Mouse (Mus musculus): ENCODE measurements around the gene Prdm12. TPM values are rescaled to one million over a fixed set of nuclear protein-coding genes. Genes with fewer than 3 reads are reported as not detected.
"Not testable (repeated sequence)": the region's sequence is repeated elsewhere in the genome, so short reads cannot be mapped to it uniquely, and the experiment has no call there.

The Prdm12 gene
- total RNA-seq, 2 experiments from 2014 or later = not detected

DNA sequence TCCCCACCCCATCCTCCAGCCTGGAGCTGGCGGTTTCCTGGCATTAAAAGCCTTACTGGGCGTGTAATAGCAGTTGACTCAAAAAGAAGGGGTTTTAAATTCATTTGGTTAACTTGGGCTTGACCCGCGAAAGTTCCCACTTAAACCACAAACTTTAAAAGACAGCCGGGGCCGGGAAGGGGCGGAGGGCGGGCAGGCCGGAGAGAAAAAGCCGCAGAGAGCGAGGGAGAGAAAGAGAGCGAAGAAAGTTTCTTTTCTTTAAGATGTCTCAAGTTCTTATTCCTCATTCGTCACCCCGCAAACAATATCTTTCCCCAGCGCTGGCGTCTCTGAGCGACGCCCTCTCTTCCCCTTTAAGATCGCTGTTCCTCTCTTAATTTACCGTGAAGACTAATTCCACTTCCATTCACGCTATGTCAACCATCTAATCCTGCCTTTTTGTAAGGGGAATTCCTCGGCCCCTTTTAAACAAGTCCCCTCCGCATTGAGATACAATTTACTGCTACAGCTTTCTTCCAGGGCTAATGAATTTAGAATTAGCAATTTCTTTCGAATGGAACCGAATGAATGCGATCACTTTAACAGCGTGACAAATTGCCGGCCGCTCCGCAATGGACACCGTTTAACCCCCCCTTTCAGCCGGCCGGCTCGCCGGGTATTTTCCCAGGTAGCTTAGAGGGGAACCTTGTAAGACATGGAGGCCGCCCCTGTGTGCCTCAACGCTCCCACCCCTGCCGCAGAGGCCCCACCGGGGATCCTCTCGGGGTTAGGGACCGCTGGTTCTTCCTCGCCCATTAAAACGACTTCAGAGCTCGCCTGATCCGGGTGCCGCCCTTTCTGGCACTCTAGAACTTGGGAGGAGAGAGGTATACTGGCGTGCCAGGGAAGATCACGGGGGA lies 1.0 kb downstream of the Prdm12 start:
- no peak for ATAC-seq (replicated peaks; ENCODE audit: low FRiP score, poor library complexity, severe bottlenecking)

DNA sequence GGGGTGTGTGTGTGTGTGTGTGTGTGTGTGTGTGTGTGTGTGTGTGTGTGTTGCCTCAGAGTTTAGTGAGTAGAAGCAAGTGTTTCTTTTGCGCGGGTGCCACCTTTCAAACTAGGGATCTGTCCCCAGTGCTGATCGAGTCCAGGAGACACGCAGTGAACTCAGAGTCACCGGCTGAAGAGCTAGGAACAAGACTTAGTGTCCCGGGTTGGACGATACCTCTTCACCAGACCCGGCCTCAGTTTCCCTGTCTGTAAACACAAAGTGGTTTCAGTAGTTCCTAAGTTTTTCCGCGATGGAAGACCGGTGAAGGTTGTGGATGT lies 1.6 kb downstream of the Prdm12 start:
- no peak for ATAC-seq (replicated peaks; ENCODE audit: low FRiP score, poor library complexity, severe bottlenecking)

- ATAC-seq (replicated peaks; ENCODE audit: low FRiP score, poor library complexity, severe bottlenecking) = no peak
Observed at GRCm38 (mm10) chr2:31641929-31642328, 2.1 kb downstream of the Prdm12 start.

DNA sequence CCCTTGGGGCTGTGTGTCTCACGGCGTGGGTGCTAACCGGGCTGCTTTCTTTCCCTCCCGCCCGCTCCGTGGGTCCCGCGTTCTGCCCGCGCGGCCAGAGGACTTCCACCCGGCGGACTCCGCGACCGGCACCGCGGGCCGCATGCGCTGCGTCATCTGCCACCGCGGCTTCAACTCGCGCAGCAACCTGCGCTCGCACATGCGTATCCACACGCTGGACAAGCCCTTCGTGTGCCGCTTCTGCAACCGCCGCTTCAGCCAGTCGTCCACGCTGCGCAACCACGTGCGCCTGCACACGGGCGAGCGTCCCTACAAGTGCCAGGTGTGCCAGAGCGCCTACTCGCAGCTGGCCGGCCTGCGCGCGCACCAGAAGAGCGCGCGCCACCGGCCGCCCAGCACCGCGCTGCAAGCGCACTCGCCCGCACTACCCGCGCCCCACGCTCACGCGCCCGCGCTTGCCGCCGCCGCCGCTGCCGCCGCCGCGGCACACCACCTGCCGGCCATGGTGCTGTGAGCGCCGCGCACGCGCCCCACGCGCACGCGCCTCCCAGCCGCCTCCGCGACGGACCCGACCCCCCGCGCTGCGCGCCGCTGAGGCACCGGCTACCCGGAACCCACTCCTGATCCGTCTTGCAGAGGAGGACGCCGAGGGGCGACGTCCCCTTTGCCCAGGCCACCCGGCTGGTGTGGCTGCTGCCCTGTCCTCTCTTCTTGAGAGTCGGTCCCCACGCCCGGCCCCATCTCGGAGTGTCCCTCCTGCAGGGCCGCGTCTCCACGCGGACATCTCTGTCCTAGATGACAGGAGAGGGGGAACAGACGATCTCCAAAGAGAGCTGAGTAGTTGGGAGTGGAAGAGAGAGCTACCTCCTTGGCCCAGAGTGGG lies 14.4 kb downstream of the Prdm12 start:
- no peak for ATAC-seq (replicated peaks; ENCODE audit: low FRiP score, poor library complexity, severe bottlenecking)

- no peak for ATAC-seq (replicated peaks; ENCODE audit: low FRiP score, poor library complexity, severe bottlenecking)
Observed at GRCm38 (mm10) chr2:31654854-31655559, 15.2 kb downstream of the Prdm12 start.

- no peak for ATAC-seq (replicated peaks; ENCODE audit: low FRiP score, poor library complexity, severe bottlenecking)
Observed at GRCm38 (mm10) chr2:31656374-31656773, 16.5 kb downstream of the Prdm12 start.

GRCm38 (mm10) chr2:31662939-31663803 lies 23.3 kb downstream of the Prdm12 start:
- no peak for ATAC-seq (replicated peaks; ENCODE audit: low FRiP score, poor library complexity, severe bottlenecking)

DNA sequence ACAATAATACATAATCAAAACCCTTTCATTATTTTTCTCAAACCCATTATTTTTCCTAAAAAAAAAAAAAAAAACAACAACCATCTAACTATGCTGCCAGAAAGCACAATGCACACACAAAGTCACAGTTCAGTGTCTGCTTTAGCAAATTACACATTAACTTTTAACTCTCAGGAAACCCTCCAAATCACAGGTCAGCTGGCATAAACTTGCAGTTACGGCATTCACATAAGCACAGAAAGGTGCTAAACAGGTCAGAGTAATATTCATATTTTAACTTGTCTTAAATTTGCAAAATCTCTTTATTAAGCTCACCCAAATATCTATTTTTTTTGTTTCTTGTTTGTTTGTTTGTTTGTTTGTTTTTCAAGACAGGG lies 24.0 kb downstream of the Prdm12 start:
- ATAC-seq (replicated peaks; ENCODE audit: low FRiP score, poor library complexity, severe bottlenecking) = no peak

- no peak for ATAC-seq (replicated peaks; ENCODE audit: low FRiP score, poor library complexity, severe bottlenecking)
Observed at GRCm38 (mm10) chr2:31667332-31667731, 27.5 kb downstream of the Prdm12 start.

DNA sequence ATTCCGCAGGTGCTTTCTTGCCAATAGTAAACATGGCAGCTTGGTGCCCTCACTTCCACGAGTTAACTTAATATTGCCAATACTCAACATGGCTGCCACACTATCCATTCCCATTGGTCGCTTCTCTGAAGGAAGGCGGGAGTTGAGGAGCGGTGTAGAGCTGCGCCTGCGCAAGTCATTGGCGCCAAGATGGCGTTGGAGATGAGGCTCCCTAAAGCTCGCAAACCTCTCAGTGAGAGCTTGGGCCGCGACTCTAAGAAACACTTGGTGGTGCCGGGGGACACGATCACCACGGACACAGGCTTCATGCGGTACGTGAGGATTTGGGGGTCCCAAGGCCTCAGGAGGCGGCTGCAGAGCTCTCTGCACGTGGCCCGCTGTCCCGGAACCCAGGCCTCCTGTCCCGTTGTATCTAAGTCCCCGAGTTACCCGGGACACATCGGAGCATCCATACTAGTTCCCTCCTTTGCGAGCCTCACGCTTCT lies 30.8 kb downstream of the Prdm12 start, which contains the start of gene Exosc2:
Gene Exosc2 (plus strand): TSS at position 165 of the 485 bp plus-strand sequence.
- ATAC-seq (replicated peaks; ENCODE audit: low FRiP score, poor library complexity, severe bottlenecking) = peak; percentile 97

DNA sequence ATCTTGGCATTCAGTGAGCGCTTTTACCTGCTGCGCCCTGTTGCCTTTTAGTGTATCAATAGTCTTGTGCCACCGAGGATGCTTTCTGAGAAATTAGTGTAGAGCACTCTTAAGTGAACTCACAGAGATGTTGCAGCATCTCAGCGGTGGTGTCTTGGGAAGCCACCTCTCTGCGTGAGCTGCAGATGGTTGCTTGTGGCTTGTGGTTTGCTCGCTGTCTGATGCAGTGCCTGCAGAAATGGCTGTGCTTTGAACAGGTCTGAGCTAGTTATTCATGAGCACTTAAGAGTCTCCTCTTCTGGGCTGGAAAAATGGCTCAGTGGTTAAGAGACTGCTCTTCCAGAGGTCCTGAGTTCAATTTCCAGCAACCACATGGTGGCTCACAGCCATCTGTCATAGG lies 38.8 kb downstream of the Prdm12 start:
- no peak for ATAC-seq (replicated peaks; ENCODE audit: low FRiP score, poor library complexity, severe bottlenecking)

DNA sequence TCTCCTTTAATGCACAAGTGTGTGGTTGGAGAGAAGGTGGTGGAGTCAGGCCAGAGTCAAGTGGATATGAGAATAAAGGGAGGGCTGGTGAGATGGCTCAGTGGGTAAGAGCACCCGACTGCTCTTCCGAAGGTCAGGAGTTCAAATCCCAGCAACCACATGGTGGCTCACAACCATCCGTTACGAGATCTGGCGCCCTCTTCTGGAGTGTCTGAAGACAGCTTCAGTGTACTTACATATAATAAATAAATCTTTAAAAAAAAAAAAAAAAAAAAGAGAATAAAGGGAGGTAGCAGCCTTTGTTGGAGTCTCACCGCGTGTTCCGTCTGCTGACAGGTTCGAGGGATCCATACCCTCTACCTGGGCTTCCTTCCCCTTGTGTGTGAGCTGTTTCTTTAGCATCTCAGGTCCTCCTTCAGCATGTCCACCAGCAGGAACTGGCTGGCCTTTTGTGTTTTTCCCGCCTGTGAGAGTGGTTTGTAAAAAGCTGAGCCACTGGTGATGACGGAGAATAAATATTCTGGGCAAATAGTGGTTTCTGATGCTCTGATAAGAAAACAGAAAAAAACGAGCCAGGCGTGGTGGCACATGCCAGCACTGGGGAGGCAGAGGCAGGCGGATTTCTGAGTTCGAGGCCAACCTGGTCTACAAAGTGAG lies 41.3 kb downstream of the Prdm12 start:
- ATAC-seq (replicated peaks; ENCODE audit: low FRiP score, poor library complexity, severe bottlenecking) = not testable (repeated sequence)

GRCm38 (mm10) chr2:31681731-31682235 lies 41.9 kb downstream of the Prdm12 start:
- no peak for ATAC-seq (replicated peaks; ENCODE audit: low FRiP score, poor library complexity, severe bottlenecking)

- no peak for ATAC-seq (replicated peaks; ENCODE audit: low FRiP score, poor library complexity, severe bottlenecking)
Observed at GRCm38 (mm10) chr2:31683666-31684065, 43.8 kb downstream of the Prdm12 start.

DNA sequence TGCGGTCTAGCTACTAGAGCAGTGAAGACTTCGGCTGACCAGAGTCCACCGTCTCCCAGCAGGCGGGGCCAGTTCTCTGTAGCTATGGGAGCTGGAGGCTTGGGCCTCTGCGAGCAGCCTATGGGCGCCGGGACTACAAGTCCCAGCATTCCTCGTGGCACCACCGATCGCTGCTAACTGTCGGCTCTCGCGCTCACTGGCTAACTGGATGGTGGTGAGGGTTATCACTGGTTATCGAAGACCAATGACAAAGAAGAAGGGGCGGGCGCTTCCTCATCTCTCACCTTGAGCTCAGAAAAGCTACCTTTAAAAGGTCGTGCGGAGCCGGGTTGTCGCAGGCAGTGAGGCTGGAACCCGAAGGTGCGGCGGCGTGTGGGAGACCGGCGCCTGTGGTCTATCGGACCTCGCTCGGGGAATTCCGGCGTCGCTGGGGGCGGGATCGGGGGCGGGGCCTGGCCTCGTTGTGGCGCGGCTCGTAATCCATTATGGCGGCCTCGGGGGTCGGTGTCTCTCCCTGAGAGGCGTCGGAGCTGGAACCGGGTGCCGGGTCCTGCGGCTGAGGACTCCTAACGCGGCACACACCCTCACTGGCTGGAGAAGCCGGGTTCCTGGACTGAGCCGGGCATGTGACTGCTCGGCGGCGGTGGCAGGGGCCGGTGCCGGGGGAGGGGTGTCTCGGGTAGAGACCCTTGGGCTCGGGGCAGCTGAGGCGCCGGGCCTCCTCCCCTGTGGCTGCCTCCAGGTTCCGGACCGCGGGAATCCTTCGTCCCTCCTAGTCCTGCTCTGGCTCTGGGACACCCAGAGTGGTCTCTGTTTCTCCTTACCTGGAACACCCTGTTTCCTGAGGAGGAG lies 48.5 kb downstream of the Prdm12 start, which contains the start of gene Abl1:
Gene Abl1 (plus strand): TSS at position 303 of the 852 bp plus-strand sequence.
- peak; percentile 98 for ATAC-seq (replicated peaks; ENCODE audit: low FRiP score, poor library complexity, severe bottlenecking)

DNA sequence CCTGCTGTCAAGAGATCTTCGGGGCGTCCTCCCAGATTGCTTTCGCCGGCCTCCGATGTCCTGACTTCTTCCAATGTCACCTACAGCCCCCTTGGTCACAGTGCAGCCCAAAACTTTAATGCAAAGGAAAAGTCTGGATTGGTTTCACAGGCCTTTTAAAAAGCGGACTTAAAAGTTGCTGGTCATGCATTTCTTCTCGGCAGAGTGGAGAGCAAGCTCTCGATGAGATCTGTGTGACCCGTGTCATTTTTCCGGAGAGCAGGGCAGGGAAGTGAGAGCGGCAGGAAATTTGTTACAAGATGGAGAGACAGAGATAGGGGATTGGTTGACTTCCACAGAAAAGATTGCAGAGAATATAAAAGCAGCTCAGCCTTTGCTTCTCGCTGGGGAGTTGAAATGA lies 49.2 kb downstream of the Prdm12 start:
- 0 out of 2 replicates have a peak, but pooled peaks have one; percentile 17 for ATAC-seq (replicated peaks; ENCODE audit: low FRiP score, poor library complexity, severe bottlenecking)

GRCm38 (mm10) chr2:31690063-31690462 lies 50.2 kb downstream of the Prdm12 start:
- ATAC-seq (replicated peaks; ENCODE audit: low FRiP score, poor library complexity, severe bottlenecking) = no peak

Measured in erythroblast, adult 5-6 weeks (primary cell).